In genomic region chr3:11212921-11213648, GRCm38 (mm10) we compare ENCODE assay signal across 8 mouse cellular contexts.
DNase-seq lines count a peak whose midpoint lies in the region; ATAC-seq and TF ChIP-seq lines count a peak whose summit lies in the region.
"Not testable (repeated sequence)": the region's sequence is repeated elsewhere in the genome, so short reads cannot be mapped to it uniquely, and the experiment has no call there.

No protein-coding gene starts in this region.

- not testable (repeated sequence) for ATAC-seq in heart, embryonic 13.5 days (ENCODE audit: extremely low read depth, insufficient number of reproducible peaks, low FRiP score, low TSS enrichment); hindbrain, postnatal 0 days; limb, embryonic 12.5 days (ENCODE audit: insufficient number of reproducible peaks, insufficient read depth, low FRiP score, low TSS enrichment, low read depth); midbrain, embryonic 13.5 days

- peak; percentile 41 for DNase-seq in 416B (ENCODE audit: low read depth)
- DNase-seq in brain, embryonic 14.5 days (ENCODE audit: low read depth): peak; percentile 61
- DNase-seq in forebrain, embryonic 10.5 days (ENCODE audit: extremely low spot score, low spot score): peak; percentile 28
- peak; percentile 37 for DNase-seq in hindbrain, postnatal 0 days (ENCODE audit: low spot score)
- DNase-seq in retina, postnatal 7 days (ENCODE audit: low read depth, low spot score): peak; percentile 0

- not testable (repeated sequence) for TF ChIP-seq POLR2A in brain, embryonic 14.5 days (IDR thresholded peaks at IDR 0.05; ENCODE audit: borderline replicate concordance, extremely low read depth, insufficient read depth, insufficient read length, poor library complexity, severe bottlenecking)

- peak; percentile 25; the same call in 1 of the 2 replicates for TF ChIP-seq CTCF in brain, embryonic 14.5 days (IDR thresholded peaks at IDR 0.05; ENCODE audit: borderline replicate concordance, extremely low read depth, insufficient read depth, insufficient read length)
- TF ChIP-seq CTCF in hindbrain, postnatal 0 days (IDR thresholded peaks at IDR 0.05; ENCODE audit: low read depth): peak; percentile 44

- peak overlapping the region; percentile 56 for H3K4me2 ChIP-seq in heart, embryonic 13.5 days
- peak overlapping the region; percentile 10; the same call in 1 of the 2 replicates for H3K4me2 ChIP-seq in hindbrain, postnatal 0 days (ENCODE audit: low read depth, low read length)
- 0 out of 2 replicates have a peak overlapping the region, but pooled peaks have one; percentile 26 for H3K4me2 ChIP-seq in limb, embryonic 12.5 days
- peak overlapping the region; percentile 19; the same call in 1 of the 2 replicates for H3K4me2 ChIP-seq in midbrain, embryonic 13.5 days (replicated peaks)

- H3K9ac ChIP-seq in heart, embryonic 13.5 days: peak overlapping the region; percentile 24; the same call in 1 of the 2 replicates
- H3K9ac ChIP-seq in hindbrain, postnatal 0 days (replicated peaks; ENCODE audit: low read length); limb, embryonic 12.5 days (replicated peaks); midbrain, embryonic 13.5 days (replicated peaks): not testable (repeated sequence)

- not testable (repeated sequence) for H3K9me3 ChIP-seq in forebrain, embryonic 10.5 days; heart, embryonic 13.5 days; hindbrain, postnatal 0 days (ENCODE audit: low read length); limb, embryonic 12.5 days; midbrain, embryonic 13.5 days

- H3K27me3 ChIP-seq in forebrain, embryonic 10.5 days (ENCODE audit: poor library complexity, severe bottlenecking); heart, embryonic 13.5 days (replicated peaks); hindbrain, postnatal 0 days (ENCODE audit: insufficient read depth, low read length); limb, embryonic 12.5 days; midbrain, embryonic 13.5 days: not testable (repeated sequence)

- peaks cover 25% of the 10 kb centered on the region for H3K4me1 ChIP-seq in forebrain, embryonic 10.5 days
- not testable (repeated sequence) for H3K4me1 ChIP-seq in heart, embryonic 13.5 days; hindbrain, postnatal 0 days (ENCODE audit: insufficient read depth, low read length); limb, embryonic 12.5 days (replicated peaks); midbrain, embryonic 13.5 days (replicated peaks)

- H3K36me3 ChIP-seq in forebrain, embryonic 10.5 days (replicated peaks); heart, embryonic 13.5 days; hindbrain, postnatal 0 days (ENCODE audit: insufficient read depth, low read length); limb, embryonic 12.5 days; midbrain, embryonic 13.5 days: not testable (repeated sequence)

- not testable (repeated sequence) for H3K4me3 ChIP-seq in forebrain, embryonic 10.5 days; limb, embryonic 12.5 days (replicated peaks); midbrain, embryonic 13.5 days (replicated peaks)
- H3K4me3 ChIP-seq in heart, embryonic 13.5 days: peak overlapping the region; percentile 35
- peak overlapping the region; percentile 2; the same call in 1 of the 2 replicates for H3K4me3 ChIP-seq in hindbrain, postnatal 0 days (ENCODE audit: low read length)

- WGBS in forebrain, embryonic 10.5 days: 45% methylated on average over 9 of the region's 9 CpGs
- 38% methylated on average over 9 of the region's 9 CpGs for WGBS in heart, embryonic 13.5 days
- 16% methylated on average over 9 of the region's 9 CpGs for WGBS in hindbrain, postnatal 0 days
- 36% methylated on average over 9 of the region's 9 CpGs for WGBS in limb, embryonic 12.5 days
- WGBS in midbrain, embryonic 13.5 days: 34% methylated on average over 9 of the region's 9 CpGs

- peak overlapping the region; percentile 78 for H3K27ac ChIP-seq in forebrain, embryonic 10.5 days
- H3K27ac ChIP-seq in heart, embryonic 13.5 days (replicated peaks); hindbrain, postnatal 0 days; limb, embryonic 12.5 days; midbrain, embryonic 13.5 days: not testable (repeated sequence)

Comparison
In these comparisons a context has a peak if more than half of its experiments do, and no peak if none do; other contexts are left out.
1. DNase-seq: peak in every context shown above with its lines; median percentile 61 in brain, embryonic 14.5 days; 41 in 416B; 37 in hindbrain, postnatal 0 days; 28 in forebrain, embryonic 10.5 days; 0 in retina, postnatal 7 days.